Mouse (Mus musculus): ENCODE measurements around the gene Gga2.

Gga2 gene

GRCm38 (mm10) chr7:121938124-121938891, 82.7 kb downstream of the Gga2 start:
- no peak for DNase-seq (ENCODE audit: extremely low spot score, low spot score)

GRCm38 (mm10) chr7:121936861-121937630, 84.0 kb downstream of the Gga2 start:
- no peak for DNase-seq (ENCODE audit: extremely low spot score, low spot score)
